Mouse (Mus musculus): Measurements from ENCODE around the gene Usp46. TPM values are rescaled to one million over a fixed set of nuclear protein-coding genes. Genes with fewer than 3 reads are reported as not detected.

Gene Usp46
- polyA plus RNA-seq, 1 experiment: 5.2 TPM

DNA sequence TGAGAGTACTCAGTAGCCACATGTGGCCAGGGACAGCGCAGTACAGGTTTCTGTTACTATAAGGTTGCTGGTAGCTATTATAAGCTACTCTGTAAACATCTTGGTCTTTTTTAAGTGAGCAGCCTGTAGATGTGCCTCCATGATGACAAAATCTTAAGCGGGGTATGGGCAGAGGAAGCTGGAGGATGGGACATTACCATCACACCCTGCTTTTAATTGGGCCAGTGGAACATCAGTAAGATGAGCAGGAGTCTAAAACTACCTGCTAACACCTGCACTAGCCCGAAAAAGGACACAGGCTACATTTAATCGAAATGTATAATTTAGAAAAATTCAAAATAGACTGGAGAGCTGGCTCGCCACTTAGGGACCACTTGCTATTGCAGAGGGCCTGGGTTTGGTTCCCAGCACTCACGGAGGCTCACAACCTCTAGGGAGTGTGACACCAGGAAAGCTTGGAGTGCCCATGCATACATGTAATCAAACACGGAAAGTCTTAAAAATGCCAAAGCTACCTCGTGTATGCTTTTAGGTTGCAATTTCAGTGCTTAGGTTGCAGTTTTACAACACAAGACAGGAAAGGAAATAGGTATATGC, 26.7 kb upstream of the Usp46 start:
- TF ChIP-seq CTCF (IDR thresholded peaks at IDR 0.05; ENCODE audit: low read depth, low read length) (no peak), POLR2A (IDR thresholded peaks at IDR 0.05; ENCODE audit: borderline replicate concordance, low read depth, low read length) (no peak)
- H3K4me3 ChIP-seq (ENCODE audit: insufficient read depth, low read length): no peak overlapping the region
- H3K4me1 ChIP-seq (ENCODE audit: control insufficient read depth, insufficient read depth, low read length): peaks cover 2% of the 10 kb centered on the region; the same call in 1 of the 2 replicates
- H3K27ac ChIP-seq (ENCODE audit: insufficient read depth, low read depth, low read length): no peak overlapping the region

DNA sequence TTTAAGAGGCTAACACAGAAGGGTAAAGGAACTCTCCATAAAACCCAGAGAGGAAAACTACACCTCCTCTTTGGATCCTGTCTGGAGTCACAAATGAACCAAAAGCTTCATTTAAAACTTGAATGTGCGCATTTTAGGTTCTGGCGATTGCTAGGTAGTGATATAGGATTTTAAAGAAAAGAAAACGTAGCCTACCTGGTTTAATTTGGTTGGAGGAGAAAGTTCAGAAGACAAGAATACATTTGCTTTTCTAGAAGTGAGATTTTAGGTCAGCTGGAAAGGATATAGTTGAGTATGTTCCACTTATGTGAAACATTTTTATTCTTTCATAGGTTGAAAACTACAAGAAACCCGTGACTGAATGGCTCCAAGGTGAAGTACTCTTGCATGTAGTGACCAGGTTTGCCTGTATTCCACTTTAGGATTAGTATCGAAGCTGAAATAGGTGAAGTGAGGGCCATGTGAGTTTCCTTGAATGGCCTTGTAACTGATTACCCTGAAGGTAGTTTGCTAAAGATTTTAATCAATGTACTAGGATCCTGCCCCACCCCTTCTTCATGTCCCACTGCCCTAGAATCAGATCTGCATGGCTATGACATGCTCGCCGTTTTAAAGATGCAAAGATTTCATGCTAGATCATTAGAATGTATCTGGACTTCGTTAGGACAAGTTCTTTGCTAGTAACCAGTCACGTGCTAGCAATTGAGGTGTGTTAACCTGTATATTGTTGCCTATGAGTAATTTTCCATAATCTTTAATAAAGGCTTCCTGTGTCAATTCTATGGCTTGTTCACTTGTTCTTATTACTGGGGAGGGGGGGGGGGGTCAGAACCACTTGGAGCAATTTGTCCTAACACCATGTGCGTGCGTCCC, 25.6 kb upstream of the Usp46 start:
- H3K4me3 ChIP-seq (ENCODE audit: insufficient read depth, low read length): peak overlapping the region; percentile 99
- no peak for TF ChIP-seq POLR2A (IDR thresholded peaks at IDR 0.05; ENCODE audit: borderline replicate concordance, low read depth, low read length)
- TF ChIP-seq CTCF (IDR thresholded peaks at IDR 0.05; ENCODE audit: low read depth, low read length): no peak
- H3K4me1 ChIP-seq (ENCODE audit: control insufficient read depth, insufficient read depth, low read length): peaks cover 2% of the 10 kb centered on the region; the same call in 1 of the 2 replicates
- peak overlapping the region; percentile 55 for H3K27ac ChIP-seq (ENCODE audit: insufficient read depth, low read depth, low read length)

DNA sequence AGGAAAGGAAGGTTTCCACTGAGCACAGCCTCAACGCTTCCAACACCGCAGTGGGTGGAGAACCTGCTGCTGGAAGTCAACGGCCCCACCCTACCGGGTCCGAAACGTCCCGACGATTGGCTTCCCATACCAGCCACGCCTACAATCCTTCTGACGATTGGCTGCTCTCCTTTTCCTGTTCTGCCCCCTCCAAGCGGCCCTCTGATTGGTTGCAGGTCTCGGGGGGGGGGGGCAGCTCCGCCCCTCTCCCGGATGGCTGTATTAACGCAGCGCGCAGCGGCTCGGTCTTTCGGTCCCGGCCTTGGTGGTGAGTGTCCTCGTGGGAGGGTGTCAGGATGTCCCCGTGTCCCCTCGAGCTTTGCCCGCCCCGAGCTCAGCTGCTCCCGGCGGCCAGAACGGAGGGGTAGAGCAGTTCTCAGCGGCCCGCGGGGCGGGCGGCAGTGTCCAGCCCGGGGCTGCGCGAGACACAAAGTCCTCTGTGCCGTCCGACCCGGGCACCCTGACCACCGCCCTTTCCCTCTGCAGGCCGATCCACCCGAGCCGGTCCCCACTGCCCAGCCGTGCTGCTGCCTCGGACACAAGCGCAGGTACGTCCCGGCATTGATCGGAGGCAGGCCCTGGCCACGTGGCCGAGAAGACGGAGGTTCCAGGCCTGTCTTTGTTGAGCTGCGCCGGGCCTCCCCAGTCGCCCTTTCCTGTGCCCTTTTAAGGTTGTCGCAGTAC, 24.8 kb upstream of the Usp46 start:
- peak; percentile 64; the same call in 1 of the 2 replicates for TF ChIP-seq POLR2A (IDR thresholded peaks at IDR 0.05; ENCODE audit: borderline replicate concordance, low read depth, low read length)
- TF ChIP-seq CTCF (IDR thresholded peaks at IDR 0.05; ENCODE audit: low read depth, low read length): no peak
- H3K4me3 ChIP-seq (ENCODE audit: insufficient read depth, low read length): peak overlapping the region; percentile 99
- peaks cover 2% of the 10 kb centered on the region; the same call in 1 of the 2 replicates for H3K4me1 ChIP-seq (ENCODE audit: control insufficient read depth, insufficient read depth, low read length)
- H3K27ac ChIP-seq (ENCODE audit: insufficient read depth, low read depth, low read length): peak overlapping the region; percentile 55

DNA sequence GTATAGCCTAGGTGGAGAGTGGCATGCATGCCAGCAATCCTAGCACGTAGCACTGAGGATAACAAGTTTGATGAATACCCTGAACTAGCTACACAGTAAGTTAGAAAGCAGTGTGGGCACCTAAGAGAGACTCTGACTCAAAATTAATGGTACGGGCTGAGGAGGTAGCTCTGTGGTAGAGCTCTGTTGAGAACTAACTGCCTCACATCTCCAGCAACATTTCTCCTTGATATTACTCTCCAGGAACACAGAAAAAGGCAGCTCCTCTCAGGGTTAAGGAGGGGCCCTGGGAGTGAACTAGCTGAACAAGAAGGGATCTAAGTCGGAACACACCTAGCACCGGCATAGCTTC, 24.2 kb upstream of the Usp46 start:
- H3K4me1 ChIP-seq (ENCODE audit: control insufficient read depth, insufficient read depth, low read length): peaks cover 2% of the 10 kb centered on the region; the same call in 1 of the 2 replicates
- H3K4me3 ChIP-seq (ENCODE audit: insufficient read depth, low read length): peak overlapping the region; percentile 58
- no peak for TF ChIP-seq CTCF (IDR thresholded peaks at IDR 0.05; ENCODE audit: low read depth, low read length)
- TF ChIP-seq POLR2A (IDR thresholded peaks at IDR 0.05; ENCODE audit: borderline replicate concordance, low read depth, low read length): no peak
- no peak overlapping the region for H3K27ac ChIP-seq (ENCODE audit: insufficient read depth, low read depth, low read length)

DNA sequence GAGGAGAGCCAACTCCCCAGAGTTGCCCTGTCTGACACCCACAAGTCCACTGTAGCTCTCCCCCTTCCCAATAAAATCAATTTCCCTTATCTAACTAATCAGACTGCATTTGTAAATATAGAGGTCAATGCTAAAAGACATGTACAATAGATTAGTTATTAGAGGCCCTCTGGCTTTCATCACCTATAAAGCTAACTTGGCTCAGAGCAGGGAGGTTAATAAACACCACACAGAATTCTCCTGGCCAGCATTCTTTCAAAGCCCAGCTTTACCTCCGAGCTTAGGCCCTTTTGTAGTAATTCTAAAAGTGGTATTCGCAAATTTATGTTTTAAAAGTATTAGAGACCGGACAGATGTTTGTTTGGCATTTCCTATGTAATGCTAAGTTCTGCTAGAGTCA, 21.4 kb upstream of the Usp46 start:
- H3K4me1 ChIP-seq (ENCODE audit: control insufficient read depth, insufficient read depth, low read length): peaks cover 2% of the 10 kb centered on the region; the same call in 1 of the 2 replicates
- no peak for TF ChIP-seq CTCF (IDR thresholded peaks at IDR 0.05; ENCODE audit: low read depth, low read length)
- TF ChIP-seq POLR2A (IDR thresholded peaks at IDR 0.05; ENCODE audit: borderline replicate concordance, low read depth, low read length): no peak
- H3K27ac ChIP-seq (ENCODE audit: insufficient read depth, low read depth, low read length): no peak overlapping the region
- no peak overlapping the region for H3K4me3 ChIP-seq (ENCODE audit: insufficient read depth, low read length)

DNA sequence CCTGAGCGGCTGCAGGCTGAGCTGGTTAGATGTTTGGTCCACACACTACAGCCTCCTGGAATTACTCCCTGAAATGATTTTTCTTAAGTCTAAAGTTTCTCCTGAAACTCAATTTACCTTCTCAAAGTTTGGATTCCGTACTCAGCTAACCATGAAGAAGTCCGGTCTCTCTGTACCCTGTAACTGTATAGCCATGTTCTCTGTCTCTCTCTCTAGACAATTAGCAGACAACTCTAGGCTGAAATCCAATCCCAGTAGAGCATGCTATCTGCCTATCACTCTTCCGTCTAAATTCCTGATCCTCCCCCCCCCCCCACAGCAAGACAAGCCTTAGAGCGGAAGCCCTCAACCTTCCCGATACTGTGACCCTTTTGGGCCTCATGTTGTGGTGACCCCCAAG, 13.5 kb upstream of the Usp46 start:
- H3K4me1 ChIP-seq (ENCODE audit: control insufficient read depth, insufficient read depth, low read length): no peaks in the 10 kb centered on the region
- H3K4me3 ChIP-seq (ENCODE audit: insufficient read depth, low read length): no peak overlapping the region
- no peak for TF ChIP-seq CTCF (IDR thresholded peaks at IDR 0.05; ENCODE audit: low read depth, low read length)
- TF ChIP-seq POLR2A (IDR thresholded peaks at IDR 0.05; ENCODE audit: borderline replicate concordance, low read depth, low read length): no peak
- H3K27ac ChIP-seq (ENCODE audit: insufficient read depth, low read depth, low read length): no peak overlapping the region

DNA sequence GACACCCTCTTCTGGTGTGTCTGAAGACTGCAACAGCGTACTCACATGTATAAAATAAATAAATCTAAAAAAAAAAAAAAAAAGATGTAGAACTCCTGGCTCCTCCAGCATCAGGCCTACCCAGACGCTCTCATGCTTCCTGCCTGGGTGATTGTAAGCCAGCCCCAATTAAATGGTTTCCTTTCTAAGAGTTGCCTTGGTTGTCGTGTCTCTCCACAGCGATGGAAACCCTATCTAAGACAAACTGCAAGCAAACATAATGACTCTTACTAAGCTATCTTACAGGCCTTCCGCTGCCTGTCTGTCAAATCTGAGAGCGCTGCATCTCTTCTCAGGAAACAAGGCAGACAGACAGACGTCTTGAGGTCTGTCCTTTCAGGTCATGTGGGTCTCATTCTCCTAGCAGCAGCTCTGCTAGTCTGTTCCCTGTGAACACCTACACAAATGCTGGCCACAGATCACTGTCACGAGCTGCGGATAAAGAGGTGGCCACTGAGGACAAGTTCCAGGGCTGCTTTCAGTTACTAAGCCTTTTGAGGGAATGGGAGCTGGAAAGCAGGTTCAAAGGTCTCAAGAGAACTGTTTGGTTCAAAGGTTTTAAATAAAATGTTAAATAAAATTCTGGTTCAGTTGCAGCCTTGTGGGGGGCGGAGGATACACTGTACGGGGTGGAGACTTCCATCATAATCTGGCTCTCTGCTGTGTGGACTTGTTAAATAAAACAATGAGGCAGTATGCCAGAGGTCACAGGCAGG, 10.8 kb upstream of the Usp46 start:
- no peaks in the 10 kb centered on the region for H3K4me1 ChIP-seq (ENCODE audit: control insufficient read depth, insufficient read depth, low read length)
- no peak overlapping the region for H3K27ac ChIP-seq (ENCODE audit: insufficient read depth, low read depth, low read length)
- no peak overlapping the region for H3K4me3 ChIP-seq (ENCODE audit: insufficient read depth, low read length)
- no peak for TF ChIP-seq POLR2A (IDR thresholded peaks at IDR 0.05; ENCODE audit: borderline replicate concordance, low read depth, low read length)
- no peak for TF ChIP-seq CTCF (IDR thresholded peaks at IDR 0.05; ENCODE audit: low read depth, low read length)

DNA sequence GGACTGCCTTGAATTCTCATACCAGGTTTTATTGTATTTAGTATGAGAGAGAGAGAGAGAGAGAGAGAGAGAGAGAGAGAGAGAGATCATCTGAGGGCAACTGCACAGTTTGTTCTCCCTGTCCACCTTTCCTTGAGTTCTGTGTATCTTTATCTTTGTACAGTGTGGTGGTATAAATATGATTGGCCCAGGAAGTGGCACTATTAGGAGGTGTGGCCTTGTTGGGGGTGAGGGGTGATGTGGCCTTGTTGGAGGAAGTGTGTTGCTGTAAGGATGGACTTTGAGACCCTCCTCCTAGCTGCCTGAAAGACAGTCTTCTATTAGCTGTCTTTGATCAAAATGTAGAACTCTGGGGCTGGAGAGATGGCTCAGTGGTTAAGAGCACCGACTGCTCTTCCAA, 10.2 kb upstream of the Usp46 start:
- no peak for TF ChIP-seq CTCF (IDR thresholded peaks at IDR 0.05; ENCODE audit: low read depth, low read length)
- no peak for TF ChIP-seq POLR2A (IDR thresholded peaks at IDR 0.05; ENCODE audit: borderline replicate concordance, low read depth, low read length)
- H3K4me1 ChIP-seq (ENCODE audit: control insufficient read depth, insufficient read depth, low read length): no peaks in the 10 kb centered on the region
- H3K27ac ChIP-seq (ENCODE audit: insufficient read depth, low read depth, low read length): no peak overlapping the region
- no peak overlapping the region for H3K4me3 ChIP-seq (ENCODE audit: insufficient read depth, low read length)

DNA sequence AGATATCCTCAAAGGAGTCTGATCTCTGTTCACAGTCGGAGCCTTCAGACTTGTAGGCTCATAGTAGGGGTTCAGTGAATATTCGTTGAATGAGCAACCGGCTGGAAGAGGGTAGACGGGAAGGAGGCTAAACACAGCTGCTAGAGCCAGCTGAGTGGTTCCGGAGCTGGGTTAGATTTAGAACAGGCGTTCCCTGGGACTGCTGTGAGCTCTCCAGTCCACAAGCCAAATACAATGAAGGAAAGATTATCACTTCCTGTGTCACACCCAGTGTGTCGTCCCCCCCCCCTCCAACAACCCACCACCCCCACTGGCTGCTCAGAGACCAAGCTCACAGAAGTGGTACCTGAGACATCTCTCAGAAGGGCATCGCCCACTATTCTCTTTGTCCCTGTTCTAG, 9.7 kb upstream of the Usp46 start:
- H3K4me3 ChIP-seq (ENCODE audit: insufficient read depth, low read length): no peak overlapping the region
- H3K27ac ChIP-seq (ENCODE audit: insufficient read depth, low read depth, low read length): no peak overlapping the region
- TF ChIP-seq CTCF (IDR thresholded peaks at IDR 0.05; ENCODE audit: low read depth, low read length) (no peak), POLR2A (IDR thresholded peaks at IDR 0.05; ENCODE audit: borderline replicate concordance, low read depth, low read length) (no peak)
- no peaks in the 10 kb centered on the region for H3K4me1 ChIP-seq (ENCODE audit: control insufficient read depth, insufficient read depth, low read length)
